Mouse (Mus musculus) myocyte (in vitro differentiated cells): Measurements from ENCODE around the gene Rbm18. TPM values are rescaled to one million over a fixed set of nuclear protein-coding genes. Genes with fewer than 3 reads are reported as not detected.

Source experiments
- H3K27me3 ChIP-seq: one replicate; pipeline ENCODE4 v1.6.1; 2011; ENCODE audit not compliant: control insufficient read depth, insufficient read depth, insufficient read length
- H3K36me3 ChIP-seq: one replicate; pipeline ENCODE4 v1.6.1; 2011; ENCODE audit not compliant: control insufficient read depth, insufficient read depth
- H3K4me2 ChIP-seq: one replicate; pipeline ENCODE4 v1.6.1; 2011; ENCODE audit warnings: low read depth, control low read depth
- H3K4me3 ChIP-seq: one replicate; pipeline ENCODE4 v1.5.1; 2011; ENCODE audit warnings: mild to moderate bottlenecking, control low read depth, moderate library complexity
- H3K79me2 ChIP-seq: one replicate; pipeline ENCODE4 v1.6.1; 2011; ENCODE audit not compliant: control insufficient read depth, insufficient read depth
- H3ac ChIP-seq: one replicate; pipeline ENCODE4 v1.6.1; 2011; ENCODE audit not compliant: control insufficient read depth, insufficient read length
- CEBPB ChIP-seq: IDR thresholded peaks from 2 replicates; pipeline ENCODE4 v1.6.1; 2011; ENCODE audit warnings: mild to moderate bottlenecking, moderate library complexity; ENCODE audit not compliant: poor library complexity, insufficient read depth, severe bottlenecking
- E2F4 ChIP-seq: IDR thresholded peaks from one replicate; pipeline ENCODE4 v1.6.1; 2011; ENCODE audit warnings: mild to moderate bottlenecking, control low read depth, moderate library complexity; ENCODE audit not compliant: insufficient read depth
- MAX ChIP-seq: IDR thresholded peaks from one replicate; pipeline ENCODE4 v1.6.1; 2011; ENCODE audit warnings: low read depth, mild to moderate bottlenecking, control low read depth
- MYOD1 ChIP-seq, 3 experiments: IDR thresholded peaks; one replicate each; pipeline ENCODE4 v1.6.1; 2011; ENCODE audit warnings: control low read depth in 2 of 3, low read depth in 2 of 3, mild to moderate bottlenecking in 2 of 3, moderate library complexity in 1 of 3; ENCODE audit not compliant: insufficient read length in 2 of 3, control insufficient read depth in 1 of 3
- MYOG ChIP-seq, 3 experiments: IDR thresholded peaks; one replicate each; pipeline ENCODE4 v1.6.1; 2011; ENCODE audit warnings: control low read depth in 2 of 3, low read depth in 2 of 3, mild to moderate bottlenecking in 2 of 3; ENCODE audit not compliant: insufficient read length in 2 of 3, control insufficient read depth in 1 of 3, insufficient read depth in 1 of 3
- POLR2A ChIP-seq: IDR thresholded peaks from one replicate; pipeline ENCODE4 v1.6.1; 2011; ENCODE audit warnings: low read depth, mild to moderate bottlenecking, control low read depth, moderate library complexity; ENCODE audit not compliant: insufficient read length
- POLR2AphosphoS2 ChIP-seq: IDR thresholded peaks from one replicate; pipeline ENCODE4 v1.6.1; 2011; ENCODE audit warnings: low read depth, control low read depth; ENCODE audit not compliant: insufficient read length
- REST ChIP-seq: IDR thresholded peaks from one replicate; pipeline ENCODE4 v1.6.1; 2011; ENCODE audit warnings: mild to moderate bottlenecking, control low read depth, moderate library complexity; ENCODE audit not compliant: insufficient read depth, insufficient read length
- SRF ChIP-seq: IDR thresholded peaks from one replicate; pipeline ENCODE4 v1.6.1; 2011; ENCODE audit warnings: low read depth; ENCODE audit not compliant: control insufficient read depth, insufficient read length
- TCF12 ChIP-seq: IDR thresholded peaks from one replicate; pipeline ENCODE4 v1.6.1; 2011; ENCODE audit warnings: mild to moderate bottlenecking, control low read depth; ENCODE audit not compliant: poor library complexity, insufficient read depth, severe bottlenecking
- TCF3 ChIP-seq: IDR thresholded peaks from one replicate; pipeline ENCODE4 v1.6.1; 2011; ENCODE audit warnings: low read depth, control low read depth; ENCODE audit not compliant: insufficient read length
- USF1 ChIP-seq: IDR thresholded peaks from one replicate; pipeline ENCODE4 v1.6.1; 2011; ENCODE audit warnings: low read depth, mild to moderate bottlenecking, control low read depth, moderate library complexity
- polyA plus RNA-seq: library from polyadenylated mRNA; unstranded; fragments of >200 nt; fragmentation: generic; extraction: Trizol; gene quantifications from one replicate; pipeline ENCODE4 v1.2.1, GENCODE M21; 2012; ENCODE audit warnings: missing spikeins

Gene Rbm18
- polyA plus RNA-seq, 1 experiment: 30.2 TPM

DNA sequence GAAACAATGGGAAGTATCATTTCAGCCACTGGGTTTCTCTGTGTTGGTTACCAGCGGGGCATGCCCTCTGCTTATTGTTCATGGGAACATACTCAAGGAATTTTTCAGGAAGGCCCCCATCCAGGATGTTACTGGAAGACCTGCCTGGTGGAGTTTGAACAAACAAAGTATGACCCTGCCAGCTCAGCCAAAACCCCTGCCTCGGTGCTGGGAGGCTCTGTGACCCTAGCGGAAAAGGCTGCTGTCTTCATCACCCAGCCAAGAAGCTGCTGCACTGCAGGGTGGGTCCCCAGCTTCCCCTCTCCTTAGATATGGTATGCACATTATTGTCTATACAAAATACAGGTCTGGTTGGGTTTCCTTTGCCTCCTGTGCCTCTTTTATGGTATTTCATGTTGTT, 36.0 kb upstream of the Rbm18 start:
- TF ChIP-seq MYOD1 (IDR thresholded peaks at IDR 0.05; ENCODE audit: control insufficient read depth in 1 of 3, insufficient read length in 2 of 3, low read depth in 2 of 3): no peak
- no peak for TF ChIP-seq TCF3
- no peak for TF ChIP-seq E2F4
- TF ChIP-seq USF1: no peak
- no peak for TF ChIP-seq POLR2A
- no peak for TF ChIP-seq MYOG (IDR thresholded peaks at IDR 0.05; ENCODE audit: control insufficient read depth in 1 of 3, insufficient read depth in 1 of 3, insufficient read length in 2 of 3, low read depth in 2 of 3)
- no peak for TF ChIP-seq CEBPB
- TF ChIP-seq REST: no peak
- TF ChIP-seq TCF12: no peak
- no peak for TF ChIP-seq SRF
- TF ChIP-seq MAX: no peak
- no peak for TF ChIP-seq POLR2AphosphoS2
- Histone ChIP-seq H3K36me3 (peaks cover 14% of the 10 kb centered on the region), H3K27me3 (no peaks in the 10 kb centered on the region), H3K4me2 (no peak overlapping the region), H3K4me3 (no peak overlapping the region), H3K79me2 (no peaks in the 10 kb centered on the region), H3ac (no peak overlapping the region)

GRCm38 (mm10) chr2:36172136-36172535, 35.6 kb upstream of the Rbm18 start:
- H3K27me3 ChIP-seq: no peaks in the 10 kb centered on the region
- no peak overlapping the region for H3K4me2 ChIP-seq
- peaks cover 12% of the 10 kb centered on the region for H3K36me3 ChIP-seq
- no peaks in the 10 kb centered on the region for H3K79me2 ChIP-seq
- TF ChIP-seq TCF12 (no peak), SRF (no peak)
- H3ac ChIP-seq: no peak overlapping the region
- no peak overlapping the region for H3K4me3 ChIP-seq

GRCm38 (mm10) chr2:36169176-36169575, 32.6 kb upstream of the Rbm18 start:
- Histone ChIP-seq H3ac (no peak overlapping the region), H3K36me3 (peaks cover 12% of the 10 kb centered on the region), H3K4me2 (no peak overlapping the region), H3K27me3 (no peaks in the 10 kb centered on the region), H3K4me3 (no peak overlapping the region), H3K79me2 (no peaks in the 10 kb centered on the region)
- TF ChIP-seq CEBPB: no peak
- no peak for TF ChIP-seq REST
- TF ChIP-seq TCF12: no peak
- TF ChIP-seq E2F4: no peak
- no peak for TF ChIP-seq POLR2A
- no peak for TF ChIP-seq MAX
- TF ChIP-seq MYOG (IDR thresholded peaks at IDR 0.05; ENCODE audit: control insufficient read depth in 1 of 3, insufficient read depth in 1 of 3, insufficient read length in 2 of 3, low read depth in 2 of 3): no peak
- TF ChIP-seq TCF3: no peak
- no peak for TF ChIP-seq MYOD1 (IDR thresholded peaks at IDR 0.05; ENCODE audit: control insufficient read depth in 1 of 3, insufficient read length in 2 of 3, low read depth in 2 of 3)
- TF ChIP-seq POLR2AphosphoS2: no peak
- no peak for TF ChIP-seq USF1
- no peak for TF ChIP-seq SRF

DNA sequence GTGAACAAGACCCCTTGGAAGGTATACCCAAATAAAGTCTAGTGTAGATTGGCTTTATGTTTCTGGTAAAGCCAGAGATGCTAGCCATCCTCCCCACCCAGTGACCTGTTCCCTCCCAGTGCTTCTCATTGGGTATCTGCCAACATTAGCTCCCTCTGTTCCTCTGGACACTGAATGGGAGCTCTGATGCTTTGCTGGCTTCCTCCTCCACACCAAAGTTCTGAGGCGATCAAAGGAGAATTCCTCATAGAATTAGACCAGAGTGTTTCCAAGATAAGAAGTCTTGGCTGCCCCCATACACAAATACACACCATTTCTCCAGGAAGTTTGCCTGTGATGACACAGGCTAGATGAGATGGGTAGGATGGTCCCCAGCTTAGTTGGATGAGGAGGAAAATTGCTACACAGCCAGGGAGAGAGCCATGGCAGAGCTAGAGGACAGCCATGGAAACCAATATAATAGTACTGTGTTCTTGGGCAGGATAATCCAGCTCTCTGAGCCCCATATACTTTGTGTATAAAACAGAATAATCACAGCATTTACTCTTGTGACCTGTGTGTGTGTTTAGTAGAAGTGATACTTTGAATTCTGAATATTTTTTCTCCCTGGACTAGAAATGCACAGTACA, 31.5 kb upstream of the Rbm18 start:
- Histone ChIP-seq H3ac (no peak overlapping the region), H3K4me3 (no peak overlapping the region), H3K36me3 (peaks cover 12% of the 10 kb centered on the region), H3K27me3 (no peaks in the 10 kb centered on the region), H3K4me2 (no peak overlapping the region), H3K79me2 (no peaks in the 10 kb centered on the region)
- TF ChIP-seq CEBPB (no peak), MYOG (IDR thresholded peaks at IDR 0.05; ENCODE audit: control insufficient read depth in 1 of 3, insufficient read depth in 1 of 3, insufficient read length in 2 of 3, low read depth in 2 of 3) (no peak), TCF12 (no peak), TCF3 (no peak), REST (no peak), MAX (no peak), POLR2A (no peak), MYOD1 (IDR thresholded peaks at IDR 0.05; ENCODE audit: control insufficient read depth in 1 of 3, insufficient read length in 2 of 3, low read depth in 2 of 3) (no peak), E2F4 (no peak), USF1 (no peak), POLR2AphosphoS2 (no peak), SRF (no peak)

DNA sequence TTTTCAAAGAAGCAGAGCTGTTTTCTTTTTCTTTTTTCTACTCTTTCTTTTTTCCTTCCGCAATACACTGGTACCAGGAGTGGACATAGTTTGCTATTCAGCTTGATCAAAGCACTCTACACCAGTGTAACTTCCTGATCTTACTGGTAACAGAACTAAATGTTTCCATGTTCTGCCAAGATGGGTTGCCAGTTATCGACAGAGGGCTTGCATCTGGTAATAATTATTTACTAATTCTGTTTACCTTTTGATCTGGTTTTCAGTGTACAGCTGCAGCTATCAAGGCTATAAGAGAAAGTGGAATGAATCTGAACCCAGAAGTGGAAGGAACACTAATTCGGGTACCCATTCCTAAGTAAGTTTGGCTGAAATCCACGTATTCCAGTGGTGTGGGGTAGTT, 22.8 kb upstream of the Rbm18 start:
- Histone ChIP-seq H3K27me3 (no peaks in the 10 kb centered on the region), H3K4me3 (no peak overlapping the region), H3ac (no peak overlapping the region), H3K4me2 (no peak overlapping the region), H3K36me3 (peaks cover 34% of the 10 kb centered on the region), H3K79me2 (no peaks in the 10 kb centered on the region)
- TF ChIP-seq REST (no peak), MAX (no peak), POLR2A (no peak), USF1 (no peak), CEBPB (no peak), SRF (no peak), MYOG (IDR thresholded peaks at IDR 0.05; ENCODE audit: control insufficient read depth in 1 of 3, insufficient read depth in 1 of 3, insufficient read length in 2 of 3, low read depth in 2 of 3) (no peak), E2F4 (no peak), MYOD1 (IDR thresholded peaks at IDR 0.05; ENCODE audit: control insufficient read depth in 1 of 3, insufficient read length in 2 of 3, low read depth in 2 of 3) (no peak), TCF3 (no peak), POLR2AphosphoS2 (no peak), TCF12 (no peak)
